Mouse (Mus musculus): ENCODE measurements around the gene Plekhs1. TPM values are rescaled to one million over a fixed set of nuclear protein-coding genes. Genes with fewer than 3 reads are reported as not detected.
A peak's percentile ranks its signal among the peaks of the same experiment; 100 is the strongest.

The Plekhs1 gene
- polyA plus RNA-seq, 1 experiment from 2014 or later = 0.51 TPM

DNA sequence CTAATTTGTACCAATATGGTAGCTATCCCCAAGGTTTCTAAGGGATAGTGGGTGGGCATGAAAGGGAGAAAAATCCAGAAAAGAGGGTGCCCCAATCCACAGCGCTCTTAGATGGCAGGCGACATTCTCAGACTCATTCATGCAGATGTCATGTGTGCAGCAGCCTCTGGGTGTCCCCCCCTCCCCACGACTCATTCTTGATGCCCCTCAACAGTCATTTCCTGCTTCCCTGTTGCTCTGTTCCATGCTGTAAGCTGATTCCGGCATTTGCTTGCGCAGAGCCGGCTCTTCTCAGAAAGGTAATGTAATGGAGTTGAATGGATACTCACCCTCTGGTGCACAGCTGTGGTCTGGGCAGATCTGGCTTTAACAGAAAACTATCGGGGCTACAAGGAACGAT lies 31.1 kb upstream of the Plekhs1 start:
- H3K4me2 ChIP-seq (replicated peaks; ENCODE audit: low read depth, low read length) = no peak overlapping the region
- WGBS = 68% methylated on average over 8 of the region's 8 CpGs
- 0 out of 2 replicates have a peak, but pooled peaks cover 4% of the 10 kb centered on the region for H3K36me3 ChIP-seq (ENCODE audit: control insufficient read depth, insufficient read depth, low read length)
- no peaks in the 10 kb centered on the region for H3K27me3 ChIP-seq (ENCODE audit: control insufficient read depth, insufficient read depth, low read length)
- H3K9ac ChIP-seq (replicated peaks; ENCODE audit: low read depth, low read length) = no peak overlapping the region
- no peak for ATAC-seq (ENCODE audit: insufficient number of reproducible peaks, insufficient read depth, low FRiP score, low read depth)
- H3K4me1 ChIP-seq (ENCODE audit: control insufficient read depth, insufficient read depth, low read length) = peaks cover 10% of the 10 kb centered on the region; the same call in 1 of the 2 replicates
- no peaks in the 10 kb centered on the region for H3K9me3 ChIP-seq (ENCODE audit: control insufficient read depth, low read depth, low read length)
- H3K4me3 ChIP-seq (ENCODE audit: low read depth, low read length) = no peak overlapping the region
- no peak overlapping the region for H3K27ac ChIP-seq (ENCODE audit: low read length)

DNA sequence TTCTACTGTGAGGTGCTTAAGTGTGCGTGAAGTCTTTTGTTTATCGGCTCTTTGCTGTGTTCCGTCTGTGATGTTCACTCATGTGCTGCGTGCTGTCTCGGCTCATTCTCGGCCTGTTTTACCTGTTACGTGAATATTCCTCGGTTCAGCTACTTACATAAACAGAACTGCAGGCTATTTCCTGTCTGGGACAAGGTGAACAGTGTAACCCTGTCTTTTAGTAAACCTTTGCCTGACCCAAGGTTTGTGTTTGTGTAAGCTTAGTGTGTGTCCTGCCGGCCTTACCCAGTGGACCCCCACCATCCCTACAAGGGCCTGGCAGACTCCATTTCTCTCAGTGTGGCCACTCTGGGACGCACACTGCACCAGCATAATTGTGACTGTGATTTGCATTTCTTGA lies 28.7 kb upstream of the Plekhs1 start:
- WGBS = 41% methylated on average over 10 of the region's 10 CpGs
- Histone ChIP-seq H3K9ac (replicated peaks; ENCODE audit: low read depth, low read length) (no peak overlapping the region), H3K9me3 (ENCODE audit: control insufficient read depth, low read depth, low read length) (no peaks in the 10 kb centered on the region), H3K4me3 (ENCODE audit: low read depth, low read length) (no peak overlapping the region), H3K27ac (ENCODE audit: low read length) (no peak overlapping the region), H3K4me2 (replicated peaks; ENCODE audit: low read depth, low read length) (no peak overlapping the region), H3K27me3 (ENCODE audit: control insufficient read depth, insufficient read depth, low read length) (no peaks in the 10 kb centered on the region), H3K36me3 (ENCODE audit: control insufficient read depth, insufficient read depth, low read length) (peaks cover 12% of the 10 kb centered on the region; the same call in 1 of the 2 replicates), H3K4me1 (ENCODE audit: control insufficient read depth, insufficient read depth, low read length) (peaks cover 5% of the 10 kb centered on the region; the same call in 1 of the 2 replicates)
- no peak for ATAC-seq (ENCODE audit: insufficient number of reproducible peaks, insufficient read depth, low FRiP score, low read depth)

DNA sequence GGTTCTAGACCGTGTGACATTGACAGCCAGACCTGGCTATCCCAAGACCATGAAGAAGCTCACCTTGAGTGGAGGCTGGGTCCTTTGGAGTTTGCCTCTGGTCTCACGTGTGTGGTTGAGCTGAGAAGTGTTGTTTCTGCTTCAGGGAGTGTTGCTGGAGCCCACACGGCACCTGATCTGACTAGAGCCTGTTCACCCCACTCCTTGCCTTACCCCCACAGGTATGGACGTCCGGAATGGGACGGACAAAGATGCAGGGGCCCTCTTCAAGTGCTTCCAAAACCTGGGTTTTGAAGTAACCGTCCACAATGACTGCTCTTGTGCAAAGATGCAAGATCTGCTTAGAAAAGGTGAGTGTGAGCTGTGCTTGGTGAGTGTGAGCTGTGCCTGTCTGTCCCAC lies 27.9 kb upstream of the Plekhs1 start:
- no peak overlapping the region for H3K4me3 ChIP-seq (ENCODE audit: low read depth, low read length)
- no peak overlapping the region for H3K4me2 ChIP-seq (replicated peaks; ENCODE audit: low read depth, low read length)
- H3K4me1 ChIP-seq (ENCODE audit: control insufficient read depth, insufficient read depth, low read length) = peaks cover 9% of the 10 kb centered on the region; the same call in 1 of the 2 replicates
- 88% methylated on average over 7 of the region's 7 CpGs for WGBS
- no peaks in the 10 kb centered on the region for H3K27me3 ChIP-seq (ENCODE audit: control insufficient read depth, insufficient read depth, low read length)
- H3K27ac ChIP-seq (ENCODE audit: low read length) = no peak overlapping the region
- peaks cover 12% of the 10 kb centered on the region; the same call in 1 of the 2 replicates for H3K36me3 ChIP-seq (ENCODE audit: control insufficient read depth, insufficient read depth, low read length)
- no peaks in the 10 kb centered on the region for H3K9me3 ChIP-seq (ENCODE audit: control insufficient read depth, low read depth, low read length)
- no peak overlapping the region for H3K9ac ChIP-seq (replicated peaks; ENCODE audit: low read depth, low read length)
- ATAC-seq (ENCODE audit: insufficient number of reproducible peaks, insufficient read depth, low FRiP score, low read depth) = no peak

DNA sequence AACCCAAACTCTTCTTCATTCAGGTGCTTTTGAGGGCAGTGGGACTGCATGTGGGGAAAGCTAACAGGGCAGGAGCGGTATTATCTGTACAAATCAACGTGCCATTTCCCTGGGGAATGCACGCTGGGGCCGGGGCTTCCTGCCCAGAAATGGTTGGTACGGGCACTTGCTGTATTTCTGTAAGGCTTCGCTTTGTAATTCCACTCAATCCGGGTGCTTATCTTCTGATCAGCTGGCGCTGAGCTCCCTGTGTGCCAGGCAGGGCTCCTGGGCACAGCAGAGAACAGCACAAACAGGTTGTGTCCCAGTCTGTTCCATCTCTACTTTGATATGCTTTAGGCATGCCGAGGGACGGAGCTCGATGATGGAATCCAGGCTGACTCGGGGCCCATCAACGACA lies 25.1 kb upstream of the Plekhs1 start:
- no peak for ATAC-seq (ENCODE audit: insufficient number of reproducible peaks, insufficient read depth, low FRiP score, low read depth)

GRCm38 (mm10) chr19:56438357-56439071 lies 22.9 kb upstream of the Plekhs1 start:
- Histone ChIP-seq H3K4me1 (ENCODE audit: control insufficient read depth, insufficient read depth, low read length) (peaks cover 12% of the 10 kb centered on the region; the same call in 1 of the 2 replicates), H3K36me3 (ENCODE audit: control insufficient read depth, insufficient read depth, low read length) (peaks cover 12% of the 10 kb centered on the region; the same call in 1 of the 2 replicates), H3K27me3 (ENCODE audit: control insufficient read depth, insufficient read depth, low read length) (no peaks in the 10 kb centered on the region), H3K9ac (replicated peaks; ENCODE audit: low read depth, low read length) (no peak overlapping the region), H3K27ac (ENCODE audit: low read length) (peak overlapping the region; percentile 48), H3K4me3 (ENCODE audit: low read depth, low read length) (no peak overlapping the region), H3K4me2 (replicated peaks; ENCODE audit: low read depth, low read length) (no peak overlapping the region), H3K9me3 (ENCODE audit: control insufficient read depth, low read depth, low read length) (no peaks in the 10 kb centered on the region)
- 58% methylated on average over 7 of the region's 7 CpGs for WGBS
- ATAC-seq (ENCODE audit: insufficient number of reproducible peaks, insufficient read depth, low FRiP score, low read depth) = peak; percentile 34; the same call in 1 of the 2 replicates

More for the DNA sequence above, 25.1 kb upstream of the Plekhs1 start:
- Histone ChIP-seq H3K27ac (ENCODE audit: low read length) (no peak overlapping the region), H3K9ac (replicated peaks; ENCODE audit: low read depth, low read length) (no peak overlapping the region), H3K4me2 (replicated peaks; ENCODE audit: low read depth, low read length) (no peak overlapping the region), H3K27me3 (ENCODE audit: control insufficient read depth, insufficient read depth, low read length) (no peaks in the 10 kb centered on the region), H3K4me1 (ENCODE audit: control insufficient read depth, insufficient read depth, low read length) (peaks cover 12% of the 10 kb centered on the region; the same call in 1 of the 2 replicates), H3K9me3 (ENCODE audit: control insufficient read depth, low read depth, low read length) (no peaks in the 10 kb centered on the region), H3K36me3 (ENCODE audit: control insufficient read depth, insufficient read depth, low read length) (peaks cover 12% of the 10 kb centered on the region; the same call in 1 of the 2 replicates), H3K4me3 (ENCODE audit: low read depth, low read length) (no peak overlapping the region)
- 88% methylated on average over 13 of the region's 13 CpGs for WGBS

- peaks cover 17% of the 10 kb centered on the region; the same call in 1 of the 2 replicates for H3K4me1 ChIP-seq (ENCODE audit: control insufficient read depth, insufficient read depth, low read length)
- WGBS = 68% methylated on average over 6 of the region's 6 CpGs
- no peak overlapping the region for H3K4me3 ChIP-seq (ENCODE audit: low read depth, low read length)
- peak; percentile 77 for ATAC-seq (ENCODE audit: insufficient number of reproducible peaks, insufficient read depth, low FRiP score, low read depth)
- H3K4me2 ChIP-seq (replicated peaks; ENCODE audit: low read depth, low read length) = no peak overlapping the region
- H3K27ac ChIP-seq (ENCODE audit: low read length) = peak overlapping the region; percentile 48; the same call in 1 of the 2 replicates
- H3K36me3 ChIP-seq (ENCODE audit: control insufficient read depth, insufficient read depth, low read length) = peaks cover 12% of the 10 kb centered on the region; the same call in 1 of the 2 replicates
- no peaks in the 10 kb centered on the region for H3K27me3 ChIP-seq (ENCODE audit: control insufficient read depth, insufficient read depth, low read length)
- no peaks in the 10 kb centered on the region for H3K9me3 ChIP-seq (ENCODE audit: control insufficient read depth, low read depth, low read length)
- no peak overlapping the region for H3K9ac ChIP-seq (replicated peaks; ENCODE audit: low read depth, low read length)
Observed at GRCm38 (mm10) chr19:56439072-56439434, 22.4 kb upstream of the Plekhs1 start.

- Histone ChIP-seq H3K4me1 (ENCODE audit: control insufficient read depth, insufficient read depth, low read length) (peaks cover 26% of the 10 kb centered on the region; the same call in 1 of the 2 replicates), H3K27me3 (ENCODE audit: control insufficient read depth, insufficient read depth, low read length) (no peaks in the 10 kb centered on the region), H3K27ac (ENCODE audit: low read length) (peak overlapping the region; percentile 52; the same call in 1 of the 2 replicates), H3K4me2 (replicated peaks; ENCODE audit: low read depth, low read length) (no peak overlapping the region), H3K9me3 (ENCODE audit: control insufficient read depth, low read depth, low read length) (no peaks in the 10 kb centered on the region), H3K9ac (replicated peaks; ENCODE audit: low read depth, low read length) (no peak overlapping the region), H3K4me3 (ENCODE audit: low read depth, low read length) (no peak overlapping the region), H3K36me3 (ENCODE audit: control insufficient read depth, insufficient read depth, low read length) (no peaks in the 10 kb centered on the region)
- no peak for ATAC-seq (ENCODE audit: insufficient number of reproducible peaks, insufficient read depth, low FRiP score, low read depth)
- 63% methylated on average over 14 of the region's 14 CpGs for WGBS
Observed at GRCm38 (mm10) chr19:56443445-56443844, 18.0 kb upstream of the Plekhs1 start.

DNA sequence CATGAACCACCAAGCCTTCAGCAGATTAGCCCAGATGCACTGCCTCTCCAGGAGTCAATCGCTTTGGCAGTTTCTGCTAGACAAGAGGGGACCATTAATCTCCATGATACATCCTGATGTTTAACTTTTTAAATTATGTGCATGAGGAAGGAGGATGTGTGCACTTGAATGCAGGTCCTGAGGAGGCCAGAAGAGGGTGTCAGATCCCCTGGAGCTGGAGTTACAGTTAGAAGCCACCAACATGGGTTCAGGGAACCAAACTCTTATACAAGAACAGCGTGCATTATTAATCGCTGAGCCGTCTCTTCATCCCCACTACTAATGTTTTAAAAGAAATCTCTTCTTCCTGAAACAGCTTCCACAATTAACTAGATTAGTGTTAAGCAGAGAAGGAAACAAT lies 12.7 kb upstream of the Plekhs1 start:
- Histone ChIP-seq H3K27ac (ENCODE audit: low read length) (no peak overlapping the region), H3K4me1 (ENCODE audit: control insufficient read depth, insufficient read depth, low read length) (peaks cover 15% of the 10 kb centered on the region), H3K27me3 (ENCODE audit: control insufficient read depth, insufficient read depth, low read length) (no peaks in the 10 kb centered on the region), H3K9me3 (ENCODE audit: control insufficient read depth, low read depth, low read length) (no peaks in the 10 kb centered on the region), H3K4me2 (replicated peaks; ENCODE audit: low read depth, low read length) (no peak overlapping the region), H3K9ac (replicated peaks; ENCODE audit: low read depth, low read length) (no peak overlapping the region), H3K4me3 (ENCODE audit: low read depth, low read length) (no peak overlapping the region), H3K36me3 (ENCODE audit: control insufficient read depth, insufficient read depth, low read length) (no peaks in the 10 kb centered on the region)
- 91% methylated on average over 4 of the region's 4 CpGs for WGBS
- no peak for ATAC-seq (ENCODE audit: insufficient number of reproducible peaks, insufficient read depth, low FRiP score, low read depth)
